Mouse (Mus musculus): ENCODE results near the gene Srsf9.

GRCm38 (mm10) chr5:115300792-115301614, 26.0 kb upstream of the Srsf9 start, which contains the start of gene Dynll1:
- peak; percentile 17 for TF ChIP-seq CTCF (IDR thresholded peaks at IDR 0.05; ENCODE audit: low read depth)
- peak; percentile 98 for TF ChIP-seq EP300 (IDR thresholded peaks at IDR 0.05; ENCODE audit: low read depth)
